Mouse (Mus musculus) midbrain, embryonic 15.5 days (tissue): ENCODE data around the gene Slc38a1. TPM values are rescaled to one million over a fixed set of nuclear protein-coding genes. Genes with fewer than 3 reads are reported as not detected.

Experiments used
- ATAC-seq: fragments of 200-750 bp; cut with Nextera tagmentation; replicated peaks from 2 replicates; pipeline ENCODE4 v1.8.0; 2017; ENCODE audit warnings: moderate TSS enrichment
- H3K27ac ChIP-seq: fragments of 300-500 bp; sonication (generic); 2 replicates; pipeline ENCODE4 v1.5.1; 2015; ENCODE audit warnings: mild to moderate bottlenecking, inconsistent platforms
- H3K27me3 ChIP-seq: fragments of 300-500 bp; sonication (generic); replicated peaks from 2 replicates; pipeline ENCODE4 v1.6.1; 2015; ENCODE audit warnings: inconsistent platforms
- H3K36me3 ChIP-seq: fragments of 300-500 bp; sonication (generic); replicated peaks from 2 replicates; pipeline ENCODE4 v1.6.1; 2015; ENCODE audit warnings: inconsistent platforms
- H3K4me1 ChIP-seq: fragments of 300-500 bp; sonication (generic); 2 replicates; pipeline ENCODE4 v1.6.1; 2015; ENCODE audit warnings: inconsistent platforms
- H3K4me2 ChIP-seq: fragments of 300-500 bp; sonication (generic); 2 replicates; pipeline ENCODE4 v1.6.1; 2015; ENCODE audit warnings: inconsistent platforms, mild to moderate bottlenecking, moderate library complexity
- H3K4me3 ChIP-seq: fragments of 300-500 bp; sonication (generic); 2 replicates; pipeline ENCODE4 v1.5.1; 2015; ENCODE audit warnings: mild to moderate bottlenecking, inconsistent platforms
- H3K9ac ChIP-seq: fragments of 300-500 bp; sonication (generic); 2 replicates; pipeline ENCODE4 v1.6.1; 2015; ENCODE audit warnings: mild to moderate bottlenecking, inconsistent platforms
- H3K9me3 ChIP-seq: fragments of 300-500 bp; sonication (generic); 2 replicates; pipeline ENCODE4 v1.6.1; 2016; ENCODE audit warnings: inconsistent platforms
- WGBS: fragments of 180-500 bp; shearing (Covaris S2); methylation state at CpG from one replicate; pipeline ENCODE4 v1.1.7; 2015; ENCODE audit warnings: mixed read lengths; 5-methylcytosine and 5-hydroxymethylcytosine counted together
- polyA plus RNA-seq: library from polyadenylated mRNA; unstranded; fragments of >200 nt; fragmentation: Nextera tagmentation; extraction: Ambion mirVana; gene quantifications from 2 replicates; pipeline ENCODE4 v1.2.1, GENCODE M21; 2015

Slc38a1 gene
- polyA plus RNA-seq, 1 experiment from 2014 or later, result 144 TPM

DNA sequence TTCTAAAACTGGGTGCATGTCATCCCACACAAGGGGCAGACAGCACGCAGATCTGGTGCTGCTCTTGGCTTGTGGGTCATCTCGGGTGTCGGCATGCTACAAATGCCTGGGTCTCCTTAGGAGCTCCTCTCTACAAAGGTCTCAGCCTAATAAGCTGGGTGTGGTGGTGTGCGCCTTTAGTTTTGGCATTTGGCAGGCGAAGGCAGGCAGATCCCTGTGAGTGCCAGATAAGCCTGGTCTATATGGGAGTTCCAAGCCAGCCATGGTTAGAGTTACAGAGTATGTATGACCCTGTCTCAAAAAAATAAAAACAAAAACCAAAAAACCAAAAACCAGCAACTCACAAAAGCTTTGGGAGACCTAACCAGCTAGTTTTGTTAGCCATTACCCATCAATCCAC, 65.7 kb downstream of the Slc38a1 start:
- Histone ChIP-seq H3K27me3 (no peaks in the 10 kb centered on the region), H3K27ac (no peak overlapping the region), H3K9me3 (no peaks in the 10 kb centered on the region), H3K4me2 (no peak overlapping the region), H3K4me3 (no peak overlapping the region), H3K4me1 (no peaks in the 10 kb centered on the region), H3K36me3 (peaks cover 48% of the 10 kb centered on the region), H3K9ac (no peak overlapping the region)
- ATAC-seq, result no peak
- WGBS, result 95% methylated on average over 5 of the region's 5 CpGs

DNA sequence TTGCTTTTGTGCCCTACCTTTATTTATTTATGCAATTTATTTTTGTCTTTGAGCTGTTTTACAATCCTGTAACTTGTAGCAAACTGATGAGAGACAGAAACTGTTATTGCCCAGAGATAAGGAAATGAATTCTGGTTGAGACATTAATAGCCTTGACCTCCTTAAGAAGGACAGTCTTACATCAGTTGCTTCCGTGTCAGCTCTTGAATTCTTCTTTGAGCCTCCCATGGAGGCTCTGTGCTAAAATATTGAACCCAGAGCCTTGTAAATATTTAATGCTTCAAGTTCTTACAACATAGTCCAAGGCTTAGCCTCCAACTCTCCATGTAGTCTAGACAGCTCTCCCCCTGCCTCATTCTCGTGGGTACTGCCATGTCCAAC, 73.7 kb downstream of the Slc38a1 start:
- H3K9ac ChIP-seq, result no peak overlapping the region
- H3K36me3 ChIP-seq, result no peaks in the 10 kb centered on the region
- no peak overlapping the region for H3K4me2 ChIP-seq
- H3K4me1 ChIP-seq, result peaks cover 6% of the 10 kb centered on the region; the same call in 1 of the 2 replicates
- H3K27me3 ChIP-seq, result no peaks in the 10 kb centered on the region
- H3K4me3 ChIP-seq, result no peak overlapping the region
- H3K9me3 ChIP-seq, result no peaks in the 10 kb centered on the region
- 82% methylated on average over 2 of the region's 2 CpGs for WGBS
- no peak overlapping the region for H3K27ac ChIP-seq
- ATAC-seq, result no peak

DNA sequence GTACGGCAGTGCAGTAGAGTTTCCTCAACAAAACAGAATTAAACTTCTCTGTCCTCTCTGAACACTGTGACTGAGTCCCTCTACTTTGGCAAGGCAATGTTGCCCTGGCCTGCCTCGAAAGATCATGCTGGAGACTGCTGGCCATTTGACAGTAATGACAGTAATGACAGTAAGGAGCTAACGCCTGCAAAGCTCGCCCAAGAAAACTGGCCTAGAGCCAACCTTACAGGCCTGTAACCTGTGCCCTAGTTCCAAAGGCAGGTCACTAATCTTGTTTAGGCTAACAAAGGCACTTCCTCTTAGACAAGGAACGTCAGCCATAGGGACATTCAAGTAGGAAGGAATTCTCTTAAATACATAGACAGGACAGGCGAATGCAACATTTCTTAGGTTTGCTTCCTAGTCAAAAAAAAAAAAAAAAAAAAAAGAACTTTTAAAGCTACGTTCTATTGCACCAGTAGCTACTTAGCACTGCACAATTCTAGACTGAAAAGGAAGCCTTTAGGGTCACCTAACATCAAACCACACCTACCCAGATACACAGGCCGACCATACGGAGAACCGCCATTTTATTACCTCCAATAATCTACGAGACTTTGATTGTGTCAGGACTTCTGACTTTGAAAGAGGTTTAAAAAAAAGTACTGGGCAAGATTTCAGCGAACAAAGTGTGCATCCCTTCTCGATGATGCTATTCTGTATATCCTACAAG, 74.3 kb downstream of the Slc38a1 start:
- Histone ChIP-seq H3K9me3 (no peaks in the 10 kb centered on the region), H3K9ac (no peak overlapping the region), H3K4me3 (no peak overlapping the region), H3K4me1 (peaks cover 6% of the 10 kb centered on the region; the same call in 1 of the 2 replicates), H3K27me3 (no peaks in the 10 kb centered on the region), H3K27ac (no peak overlapping the region), H3K36me3 (no peaks in the 10 kb centered on the region), H3K4me2 (no peak overlapping the region)
- no peak for ATAC-seq
- 77% methylated on average over 13 of the region's 13 CpGs for WGBS

DNA sequence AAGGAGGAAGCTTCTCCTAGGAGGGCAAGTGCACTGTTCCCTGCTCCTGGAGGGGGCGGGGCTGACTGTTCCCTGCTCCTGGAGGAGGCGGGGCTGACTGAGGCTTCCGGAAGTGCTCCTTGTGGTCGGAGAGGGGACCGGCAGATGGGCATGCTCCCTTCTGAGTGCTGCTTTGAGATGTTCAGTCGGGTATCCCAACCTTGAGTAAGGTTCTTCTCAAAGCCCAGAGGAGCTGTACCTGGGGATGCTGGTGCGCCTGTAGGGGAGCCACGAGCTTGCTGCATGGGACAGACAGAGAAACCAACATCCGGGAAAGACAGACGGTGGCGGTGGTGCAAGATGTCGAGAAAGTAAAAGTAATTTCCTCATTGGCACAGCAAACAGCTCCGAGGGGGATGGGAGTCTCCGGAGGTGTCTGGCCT, 75.9 kb downstream of the Slc38a1 start:
- Histone ChIP-seq H3K4me2 (peak overlapping the region; percentile 47), H3K27me3 (no peaks in the 10 kb centered on the region), H3K4me3 (peak overlapping the region; percentile 23), H3K9me3 (no peaks in the 10 kb centered on the region), H3K27ac (no peak overlapping the region), H3K4me1 (peaks cover 6% of the 10 kb centered on the region; the same call in 1 of the 2 replicates), H3K36me3 (no peaks in the 10 kb centered on the region), H3K9ac (no peak overlapping the region)
- 7% methylated on average over 14 of the region's 14 CpGs for WGBS
- no peak for ATAC-seq

DNA sequence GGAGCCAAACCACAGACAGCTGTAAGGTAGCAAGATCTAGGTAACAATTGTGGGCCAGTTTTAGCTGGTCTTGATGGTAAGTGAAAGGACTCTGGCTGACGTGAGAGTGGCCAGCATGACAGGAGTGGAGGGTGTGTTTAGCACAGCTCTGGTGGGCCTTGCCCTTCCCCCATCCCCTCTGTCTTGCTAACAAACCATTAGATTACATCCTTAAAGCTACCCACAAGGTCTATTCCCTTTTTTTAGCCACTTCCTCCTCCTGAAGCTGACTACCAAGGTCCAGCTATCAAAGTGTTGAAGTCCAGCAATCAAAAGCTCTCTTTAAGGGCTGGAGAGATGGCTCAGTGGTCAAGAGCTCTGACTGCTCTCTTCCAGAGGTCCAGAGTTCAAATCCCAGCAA, 78.9 kb downstream of the Slc38a1 start:
- 75% methylated on average over 1 of the region's 1 CpGs for WGBS
- H3K4me2 ChIP-seq, result no peak overlapping the region
- H3K9ac ChIP-seq, result no peak overlapping the region
- no peaks in the 10 kb centered on the region for H3K27me3 ChIP-seq
- no peak for ATAC-seq
- H3K36me3 ChIP-seq, result no peaks in the 10 kb centered on the region
- H3K4me3 ChIP-seq, result no peak overlapping the region
- H3K9me3 ChIP-seq, result no peaks in the 10 kb centered on the region
- H3K4me1 ChIP-seq, result peaks cover 6% of the 10 kb centered on the region; the same call in 1 of the 2 replicates
- no peak overlapping the region for H3K27ac ChIP-seq

DNA sequence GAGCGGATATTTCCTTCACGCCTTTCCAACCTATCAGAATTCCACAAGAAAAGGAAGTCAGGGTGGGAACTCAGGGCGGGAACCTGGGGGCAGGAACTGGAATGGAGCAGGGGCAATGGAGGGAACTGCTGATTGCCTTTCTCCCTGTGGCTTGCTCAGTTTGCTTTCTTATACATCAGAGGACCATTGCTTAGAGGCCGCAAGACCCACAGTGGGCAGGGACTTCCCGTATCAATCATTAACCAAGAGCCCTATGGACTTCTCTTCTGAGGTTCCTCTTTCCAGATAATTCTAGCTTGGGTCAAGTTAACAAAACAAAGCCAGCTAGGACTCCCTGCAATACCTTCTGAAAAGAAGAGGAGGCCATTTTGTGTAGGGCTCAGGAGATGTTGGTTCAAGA, 80.2 kb downstream of the Slc38a1 start:
- H3K27ac ChIP-seq, result no peak overlapping the region
- ATAC-seq, result no peak
- no peak overlapping the region for H3K4me3 ChIP-seq
- H3K4me1 ChIP-seq, result peaks cover 6% of the 10 kb centered on the region; the same call in 1 of the 2 replicates
- WGBS, result 98% methylated on average over 5 of the region's 5 CpGs
- no peak overlapping the region for H3K9ac ChIP-seq
- H3K27me3 ChIP-seq, result no peaks in the 10 kb centered on the region
- no peak overlapping the region for H3K4me2 ChIP-seq
- no peaks in the 10 kb centered on the region for H3K36me3 ChIP-seq
- no peaks in the 10 kb centered on the region for H3K9me3 ChIP-seq

DNA sequence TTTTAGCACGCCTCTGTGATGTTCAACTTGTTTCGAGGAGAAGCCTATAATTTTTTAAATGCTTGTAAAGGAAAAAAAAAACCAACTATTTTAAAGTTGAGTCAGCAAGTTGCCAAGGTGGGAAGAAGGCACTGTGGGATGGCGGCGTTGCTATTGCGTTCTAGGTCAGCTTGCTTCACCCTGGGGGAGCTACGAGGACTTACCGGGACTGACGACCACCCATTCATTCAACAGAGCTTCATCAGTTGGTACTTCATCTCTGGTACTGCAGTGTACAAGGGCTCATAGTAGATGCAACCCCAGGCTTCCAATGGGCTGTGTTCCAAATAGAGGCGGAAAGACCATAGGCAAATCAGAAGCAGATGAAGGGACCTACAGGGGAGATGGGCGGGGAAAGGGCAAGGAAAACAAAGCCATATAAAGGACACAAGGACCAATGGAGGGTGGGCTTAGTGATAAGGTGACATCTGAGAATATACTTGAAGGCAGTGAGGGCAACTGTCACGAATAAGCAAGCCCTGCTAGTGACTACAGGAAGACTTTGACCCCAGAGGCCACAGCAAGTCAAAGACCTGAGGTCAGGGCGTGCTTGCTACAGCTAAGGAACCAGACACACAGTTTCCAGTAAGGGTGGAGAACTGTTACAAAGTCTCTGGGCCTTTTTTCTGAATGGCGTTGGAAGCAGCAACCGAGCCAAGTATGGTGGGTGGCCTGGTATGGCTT, 82.0 kb downstream of the Slc38a1 start:
- Histone ChIP-seq H3K9ac (no peak overlapping the region), H3K4me1 (no peaks in the 10 kb centered on the region), H3K27me3 (no peaks in the 10 kb centered on the region), H3K27ac (no peak overlapping the region), H3K36me3 (no peaks in the 10 kb centered on the region), H3K4me3 (no peak overlapping the region), H3K9me3 (no peaks in the 10 kb centered on the region), H3K4me2 (no peak overlapping the region)
- ATAC-seq, result no peak
- 94% methylated on average over 14 of the region's 14 CpGs for WGBS

DNA sequence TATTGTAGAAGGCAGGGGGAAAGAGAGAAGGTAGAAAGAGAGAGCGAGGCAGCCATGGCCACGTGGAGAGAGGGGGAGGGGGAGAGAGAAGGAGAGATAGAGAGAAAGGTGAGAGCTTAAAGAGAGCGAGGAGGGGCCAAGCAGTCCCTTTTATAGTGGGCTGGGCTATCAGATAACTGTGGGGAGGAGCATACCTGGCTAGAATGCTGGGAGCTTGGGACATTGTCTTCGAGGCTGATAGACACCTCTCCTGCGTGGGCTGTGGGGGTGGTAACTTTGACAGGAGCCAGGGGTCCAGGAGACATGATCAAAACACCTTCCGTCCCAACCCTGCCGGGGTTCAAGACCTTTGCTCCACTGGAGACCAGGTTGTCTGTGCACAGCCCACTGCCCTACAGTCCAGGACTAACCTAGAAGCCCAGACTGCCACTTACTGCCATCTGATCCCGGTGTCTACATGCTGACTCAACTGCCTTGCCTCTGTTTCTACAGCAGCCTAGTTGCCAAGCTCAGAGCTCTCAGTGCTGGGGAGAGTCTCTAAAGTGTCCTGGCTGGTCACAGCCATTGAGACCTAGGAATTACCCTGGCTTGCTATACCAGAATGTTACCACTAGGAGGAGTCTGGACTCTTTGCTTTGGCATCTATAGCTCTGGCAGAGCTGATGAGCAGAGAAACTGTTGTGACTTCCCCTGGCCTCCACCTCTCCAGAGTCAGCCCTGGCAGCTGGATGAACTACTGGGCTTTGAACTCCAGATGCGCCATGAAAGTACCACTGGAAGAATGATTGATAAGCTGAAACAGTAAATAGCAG, 90.9 kb downstream of the Slc38a1 start:
- peaks cover 10% of the 10 kb centered on the region; the same call in 1 of the 2 replicates for H3K4me1 ChIP-seq
- ATAC-seq, result no peak
- no peak overlapping the region for H3K4me2 ChIP-seq
- H3K27me3 ChIP-seq, result no peaks in the 10 kb centered on the region
- no peak overlapping the region for H3K9ac ChIP-seq
- H3K27ac ChIP-seq, result no peak overlapping the region
- no peak overlapping the region for H3K4me3 ChIP-seq
- 63% methylated on average over 9 of the region's 9 CpGs for WGBS
- no peaks in the 10 kb centered on the region for H3K9me3 ChIP-seq
- no peaks in the 10 kb centered on the region for H3K36me3 ChIP-seq

DNA sequence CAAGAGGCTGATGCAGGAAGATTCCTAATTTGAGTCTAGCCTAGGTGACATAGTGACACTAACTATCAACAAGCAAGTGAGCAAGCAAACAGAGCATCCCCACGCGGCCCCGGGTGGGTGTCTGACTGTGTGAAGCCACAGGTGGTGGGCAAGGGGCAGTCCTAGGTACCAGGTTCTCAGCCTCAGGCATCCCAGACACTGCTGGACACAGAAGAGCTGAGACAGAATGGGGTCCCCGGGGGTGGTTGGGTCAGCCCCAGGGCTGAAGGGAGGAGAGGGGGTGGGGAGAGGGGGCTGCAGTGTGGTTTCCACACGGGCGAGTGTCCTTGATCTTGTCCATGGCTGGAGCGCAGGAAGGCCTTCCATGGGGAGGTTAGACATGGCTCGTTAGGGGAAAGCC, 91.6 kb downstream of the Slc38a1 start:
- H3K36me3 ChIP-seq, result no peaks in the 10 kb centered on the region
- H3K9me3 ChIP-seq, result no peaks in the 10 kb centered on the region
- H3K27ac ChIP-seq, result no peak overlapping the region
- no peak overlapping the region for H3K4me2 ChIP-seq
- H3K4me3 ChIP-seq, result no peak overlapping the region
- peaks cover 10% of the 10 kb centered on the region; the same call in 1 of the 2 replicates for H3K4me1 ChIP-seq
- no peak overlapping the region for H3K9ac ChIP-seq
- ATAC-seq, result no peak
- no peaks in the 10 kb centered on the region for H3K27me3 ChIP-seq
- 93% methylated on average over 8 of the region's 8 CpGs for WGBS

DNA sequence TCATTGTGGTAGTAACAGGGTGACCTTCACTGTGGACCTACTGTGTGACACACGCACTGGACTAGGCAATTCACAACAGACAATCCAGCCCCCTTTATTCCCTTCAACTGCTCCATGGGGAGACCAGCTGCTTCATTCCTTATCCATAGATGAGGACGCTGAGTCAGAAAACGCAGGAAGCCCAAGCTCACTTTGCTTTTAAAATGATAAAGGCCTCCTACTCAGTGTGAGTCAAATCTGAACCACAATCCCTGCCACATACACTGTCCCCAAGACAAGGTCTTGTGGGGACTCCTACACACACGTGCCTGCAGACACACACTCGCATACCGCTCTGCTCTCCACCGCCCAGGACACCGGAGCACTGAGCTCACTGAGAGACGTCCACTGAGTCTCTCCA, 94.3 kb downstream of the Slc38a1 start:
- Histone ChIP-seq H3K9me3 (no peaks in the 10 kb centered on the region), H3K36me3 (no peaks in the 10 kb centered on the region), H3K27me3 (no peaks in the 10 kb centered on the region), H3K4me3 (no peak overlapping the region), H3K4me1 (peaks cover 10% of the 10 kb centered on the region; the same call in 1 of the 2 replicates), H3K9ac (no peak overlapping the region), H3K27ac (0 out of 2 replicates have a peak overlapping the region, but pooled peaks have one; percentile 43), H3K4me2 (no peak overlapping the region)
- ATAC-seq, result peak; percentile 51; the same call in 1 of the 2 replicates
- 63% methylated on average over 9 of the region's 9 CpGs for WGBS

DNA sequence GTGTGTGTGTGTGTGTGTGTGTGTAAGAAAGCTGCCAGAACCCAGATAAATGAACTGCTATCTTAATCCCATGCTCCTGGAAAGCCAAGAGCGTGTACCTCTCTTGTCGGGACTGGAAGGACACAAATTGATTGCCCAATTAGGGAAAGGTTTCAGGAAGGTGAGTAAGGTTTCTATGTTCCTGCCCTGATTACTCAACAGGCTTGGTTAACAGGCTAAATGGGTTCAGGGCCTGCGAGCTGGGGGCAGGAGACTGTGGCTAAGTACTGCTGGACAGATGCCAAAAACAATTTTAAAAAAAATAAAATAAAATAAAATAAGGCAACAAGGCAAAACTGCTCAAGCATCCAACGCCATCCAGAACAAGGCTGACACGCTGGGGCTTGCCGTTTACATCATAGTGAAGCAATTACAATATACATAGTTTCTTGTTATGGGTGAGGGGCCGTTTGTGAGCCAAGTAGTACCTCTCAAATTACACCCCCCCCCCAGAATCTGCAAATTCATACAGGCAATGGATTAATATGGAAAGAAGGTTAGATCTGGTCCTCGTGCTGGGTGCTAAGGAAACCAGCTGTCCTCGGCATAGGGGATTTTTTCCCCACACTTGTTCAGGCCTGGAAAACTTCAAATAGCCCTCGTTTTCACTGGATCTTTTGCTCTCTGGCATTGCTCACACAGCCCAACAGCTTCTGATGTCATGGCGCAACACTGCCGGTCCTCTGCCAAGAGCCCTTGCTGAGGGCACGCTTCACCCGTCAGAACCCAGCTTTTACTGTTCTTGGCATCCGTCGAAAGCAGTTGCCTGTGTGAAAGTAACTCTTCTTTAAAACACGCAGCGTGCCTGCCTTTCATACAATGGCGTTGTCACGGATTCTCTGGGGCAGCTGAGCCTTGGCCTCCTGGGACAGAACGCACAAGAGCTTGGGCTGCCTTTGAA, 95.2 kb downstream of the Slc38a1 start:
- Histone ChIP-seq H3K4me2 (0 out of 2 replicates have a peak overlapping the region, but pooled peaks have one; percentile 12), H3K27me3 (no peaks in the 10 kb centered on the region), H3K27ac (0 out of 2 replicates have a peak overlapping the region, but pooled peaks have one; percentile 43), H3K9ac (no peak overlapping the region), H3K4me3 (no peak overlapping the region), H3K36me3 (no peaks in the 10 kb centered on the region), H3K4me1 (peaks cover 10% of the 10 kb centered on the region; the same call in 1 of the 2 replicates), H3K9me3 (no peaks in the 10 kb centered on the region)
- peak; percentile 85 for ATAC-seq
- 24% methylated on average over 21 of the region's 21 CpGs for WGBS
